12 mouse cellular contexts compared by ENCODE assay signal in the genomic region with DNA sequence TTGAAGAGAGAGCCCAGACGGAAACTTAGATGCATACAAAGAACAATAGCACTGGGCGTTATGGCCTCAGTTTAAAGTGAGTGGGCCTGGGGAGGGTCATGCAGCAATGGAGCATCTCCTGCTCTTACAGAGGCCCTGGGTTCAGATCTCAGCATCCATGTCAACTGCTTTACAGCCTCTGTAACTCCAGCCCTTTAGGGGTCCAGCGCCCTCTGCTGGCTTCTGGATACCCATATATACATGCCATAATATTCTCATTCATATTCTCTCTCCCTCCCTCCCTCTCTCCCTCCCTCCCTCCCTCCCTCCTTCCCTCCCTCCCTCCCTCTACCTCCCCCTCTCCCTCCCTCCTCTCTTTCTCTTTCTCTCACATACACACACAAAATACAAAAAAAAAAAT. TPM values are rescaled to one million over a fixed set of nuclear protein-coding genes. Genes with fewer than 3 reads are reported as not detected.
A peak's percentile ranks its signal among the peaks of the same experiment; 100 is the strongest.
DNase-seq lines count a peak whose midpoint lies in the region; ATAC-seq and TF ChIP-seq lines count a peak whose summit lies in the region.
"Had no signal": no experiment of that assay in that cellular context is flagged by ENCODE, and none has a peak within 500 bp of the region (broad histone marks: within the 10 kb centered on the region; RNA-seq: fewer than 3 reads in every experiment).

No protein-coding gene starts in this region.

- H3K9ac ChIP-seq in kidney, postnatal 0 days (ENCODE audit: low read depth, low read length), result no peak overlapping the region
- no peak overlapping the region for H3K9ac ChIP-seq in kidney, embryonic 15.5 days
- no peak overlapping the region for H3K9ac ChIP-seq in ES-Bruce4 (ENCODE audit: low read depth, poor library complexity, severe bottlenecking)
- no peak overlapping the region for H3K9ac ChIP-seq in forebrain, embryonic 14.5 days (ENCODE audit: low read length)
- H3K9ac ChIP-seq: embryonic facial prominence, embryonic 15.5 days; neural tube, embryonic 13.5 days; stomach, embryonic 15.5 days had no signal

- TF ChIP-seq CTCF in kidney, postnatal 0 days (IDR thresholded peaks at IDR 0.05; ENCODE audit: low read depth), result 0 out of 2 replicates have a peak, but pooled peaks have one; percentile 21
- TF ChIP-seq CTCF in ES-Bruce4 (IDR thresholded peaks at IDR 0.05; ENCODE audit: low read depth, low read length), result peak; percentile 52

- H3K9me3 ChIP-seq in kidney, postnatal 0 days (replicated peaks; ENCODE audit: low read length), result no peaks in the 10 kb centered on the region
- H3K9me3 ChIP-seq in kidney, embryonic 15.5 days (replicated peaks), result no peaks in the 10 kb centered on the region
- H3K9me3 ChIP-seq in ES-Bruce4 (replicated peaks; ENCODE audit: control insufficient read depth, insufficient read depth, low read length, poor library complexity, severe bottlenecking), result no peaks in the 10 kb centered on the region
- no peaks in the 10 kb centered on the region for H3K9me3 ChIP-seq in hindbrain, embryonic 10.5 days
- no peaks in the 10 kb centered on the region for H3K9me3 ChIP-seq in forebrain, embryonic 14.5 days (replicated peaks; ENCODE audit: control insufficient read depth, low read length)
- H3K9me3 ChIP-seq: embryonic facial prominence, embryonic 15.5 days; heart, embryonic 10.5 days; neural tube, embryonic 13.5 days; stomach, embryonic 15.5 days had no signal

- H3K27ac ChIP-seq in kidney, postnatal 0 days, result no peak overlapping the region
- no peak overlapping the region for H3K27ac ChIP-seq in kidney, embryonic 15.5 days
- H3K27ac ChIP-seq in ES-Bruce4 (ENCODE audit: insufficient read depth, low read length), result no peak overlapping the region
- H3K27ac ChIP-seq in hindbrain, embryonic 10.5 days, result no peak overlapping the region
- no peak overlapping the region for H3K27ac ChIP-seq in forebrain, embryonic 14.5 days (ENCODE audit: low read depth, low read length)
- H3K27ac ChIP-seq: embryonic facial prominence, embryonic 15.5 days; heart, embryonic 10.5 days; neural tube, embryonic 13.5 days; stomach, embryonic 15.5 days had no signal

- 79% methylated on average over 3 of the region's 3 CpGs for WGBS in kidney, postnatal 0 days
- 72% methylated on average over 3 of the region's 3 CpGs for WGBS in kidney, embryonic 15.5 days
- 70% methylated on average over 3 of the region's 3 CpGs for WGBS in hindbrain, embryonic 10.5 days
- 69% methylated on average over 3 of the region's 3 CpGs for WGBS in forebrain, embryonic 14.5 days

- H3K4me1 ChIP-seq in kidney, postnatal 0 days (replicated peaks; ENCODE audit: insufficient read depth, low read length), result 0 out of 2 replicates have a peak, but pooled peaks cover 5% of the 10 kb centered on the region
- H3K4me1 ChIP-seq in kidney, embryonic 15.5 days, result peaks cover 13% of the 10 kb centered on the region
- H3K4me1 ChIP-seq in ES-Bruce4 (ENCODE audit: control insufficient read depth, insufficient read depth, low read length), result peaks cover 1% of the 10 kb centered on the region
- H3K4me1 ChIP-seq in hindbrain, embryonic 10.5 days (replicated peaks), result peaks cover 10% of the 10 kb centered on the region
- no peaks in the 10 kb centered on the region for H3K4me1 ChIP-seq in forebrain, embryonic 14.5 days (ENCODE audit: control insufficient read depth, insufficient read depth, low read length)

- no peak for DNase-seq in kidney, postnatal 0 days (ENCODE audit: low spot score)
- peak; percentile 22 for DNase-seq in c-Kit-negative CD71-positive TER-119-positive erythroid progenitor cells, embryonic 14.5 days (ENCODE audit: low read depth, low spot score)
- DNase-seq in spleen, postnatal 10 days (ENCODE audit: low spot score in 2 of 2), result peak; percentile 19 to 73
- no peak for DNase-seq in hindbrain, embryonic 10.5 days (ENCODE audit: low spot score)
- DNase-seq in forebrain, embryonic 14.5 days (ENCODE audit: low spot score), result no peak
- DNase-seq: lung, adult 2 months had no signal

- no peaks in the 10 kb centered on the region for H3K27me3 ChIP-seq in kidney, postnatal 0 days (ENCODE audit: insufficient read depth, low read length)
- H3K27me3 ChIP-seq in kidney, embryonic 15.5 days, result no peaks in the 10 kb centered on the region
- no peaks in the 10 kb centered on the region for H3K27me3 ChIP-seq in ES-Bruce4 (ENCODE audit: control insufficient read depth, insufficient read depth, low read length, poor library complexity, severe bottlenecking)
- H3K27me3 ChIP-seq in hindbrain, embryonic 10.5 days (ENCODE audit: insufficient read depth, poor library complexity, severe bottlenecking), result no peaks in the 10 kb centered on the region
- H3K27me3 ChIP-seq in forebrain, embryonic 14.5 days (replicated peaks; ENCODE audit: control insufficient read depth, insufficient read depth, low read length), result no peaks in the 10 kb centered on the region
- H3K27me3 ChIP-seq: embryonic facial prominence, embryonic 15.5 days; neural tube, embryonic 13.5 days; stomach, embryonic 15.5 days had no signal

- TF ChIP-seq POLR2A in ES-Bruce4 (IDR thresholded peaks at IDR 0.05; ENCODE audit: insufficient read depth, low read length), result no peak

- no peak for ATAC-seq in kidney, postnatal 0 days (replicated peaks; ENCODE audit: low FRiP score, low read depth)
- no peak for ATAC-seq in kidney, embryonic 15.5 days (replicated peaks; ENCODE audit: low FRiP score)
- no peak for ATAC-seq in forebrain, embryonic 14.5 days

- H3K4me2 ChIP-seq in kidney, postnatal 0 days (ENCODE audit: low read length), result no peak overlapping the region
- H3K4me2 ChIP-seq in kidney, embryonic 15.5 days, result no peak overlapping the region
- no peak overlapping the region for H3K4me2 ChIP-seq in forebrain, embryonic 14.5 days (ENCODE audit: low read length)
- H3K4me2 ChIP-seq: embryonic facial prominence, embryonic 15.5 days; neural tube, embryonic 13.5 days; stomach, embryonic 15.5 days had no signal

- no peaks in the 10 kb centered on the region for H3K36me3 ChIP-seq in kidney, postnatal 0 days (ENCODE audit: insufficient read depth, low read length)
- no peaks in the 10 kb centered on the region for H3K36me3 ChIP-seq in kidney, embryonic 15.5 days
- H3K36me3 ChIP-seq in ES-Bruce4 (ENCODE audit: control insufficient read depth, insufficient read depth, low read length, poor library complexity, severe bottlenecking), result no peaks in the 10 kb centered on the region
- H3K36me3 ChIP-seq in hindbrain, embryonic 10.5 days, result no peaks in the 10 kb centered on the region
- no peaks in the 10 kb centered on the region for H3K36me3 ChIP-seq in forebrain, embryonic 14.5 days (ENCODE audit: control insufficient read depth, insufficient read depth, low read length)
- H3K36me3 ChIP-seq: embryonic facial prominence, embryonic 15.5 days; heart, embryonic 10.5 days; neural tube, embryonic 13.5 days; stomach, embryonic 15.5 days had no signal

- no peak overlapping the region for H3K4me3 ChIP-seq in kidney, postnatal 0 days (replicated peaks; ENCODE audit: low read depth, low read length)
- no peak overlapping the region for H3K4me3 ChIP-seq in kidney, embryonic 15.5 days (replicated peaks)
- H3K4me3 ChIP-seq in ES-Bruce4 (ENCODE audit: low read depth, low read length), result no peak overlapping the region
- H3K4me3 ChIP-seq in hindbrain, embryonic 10.5 days, result no peak overlapping the region
- H3K4me3 ChIP-seq in forebrain, embryonic 14.5 days (ENCODE audit: low read depth, low read length), result no peak overlapping the region
- H3K4me3 ChIP-seq: embryonic facial prominence, embryonic 15.5 days; heart, embryonic 10.5 days; neural tube, embryonic 13.5 days; stomach, embryonic 15.5 days had no signal

- TF ChIP-seq EP300 in ES-Bruce4 (IDR thresholded peaks at IDR 0.05; ENCODE audit: insufficient read depth, low read depth, low read length), result no peak

RNA-seq across cellular contexts. Expression of a gene that starts 49.0 kb away (rescaled TPM):
- 36.0 and 40.9 TPM in 2 replicates for polyA plus RNA-seq in kidney, postnatal 0 days (2015; fragmentation: Nextera tagmentation; extraction: Ambion mirVana)
- polyA plus RNA-seq in kidney, embryonic 15.5 days (2015; fragmentation: Nextera tagmentation; extraction: Ambion mirVana), result 31.1 and 36.5 TPM in 2 replicates
- polyA plus RNA-seq in ES-Bruce4 (2011; ENCODE audit: insufficient read depth, insufficient read length, low read depth, missing spikeins), result 23.1 and 29.0 TPM in 2 replicates
- polyA plus RNA-seq in hindbrain, embryonic 10.5 days (2016; fragmentation: Nextera tagmentation; extraction: Ambion mirVana), result 31.8 and 32.1 TPM in 2 replicates
- polyA plus RNA-seq in forebrain, embryonic 14.5 days (2014; fragmentation: Nextera tagmentation; extraction: Ambion mirVana), result 23.2 and 28.3 TPM in 2 replicates

Comparison
In these comparisons a context has a peak if more than half of its experiments do, and no peak if none do; other contexts are left out.
1. DNase-seq: peak in c-Kit-negative CD71-positive TER-119-positive erythroid progenitor cells, embryonic 14.5 days (single experiment) and spleen, postnatal 10 days (2 of 2); none in kidney, postnatal 0 days (single experiment), hindbrain, embryonic 10.5 days (single experiment) and forebrain, embryonic 14.5 days (single experiment).